Mouse (Mus musculus): Measurements from ENCODE around the gene Slc43a1. TPM values are rescaled to one million over a fixed set of nuclear protein-coding genes. Genes with fewer than 3 reads are reported as not detected.

Gene Slc43a1
- polyA plus RNA-seq (2014; fragmentation: Nextera tagmentation; extraction: Ambion mirVana), result 23.1 and 28.0 TPM in 2 replicates

DNA sequence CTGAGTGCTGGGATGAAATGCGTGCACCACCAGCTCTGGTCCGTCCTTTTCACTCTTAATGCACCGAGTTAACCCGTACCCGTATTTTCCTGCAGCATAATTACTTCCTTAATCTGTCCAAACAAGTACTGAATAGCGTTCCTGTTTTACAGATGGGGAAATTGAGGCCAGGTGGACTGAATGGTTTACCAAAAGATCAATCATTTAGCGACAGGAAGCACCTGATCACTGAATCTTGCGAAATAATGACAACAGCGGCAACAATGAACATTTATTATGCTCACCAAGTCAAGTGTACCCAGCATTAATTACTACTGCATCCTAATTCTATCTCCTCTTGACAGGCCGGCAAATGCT, at the start of gene Slc43a1:
Gene Slc43a1, plus strand, starts transcription at position 258 of the 357 bp plus-strand sequence.
- 12% methylated on average over 10 of the region's 10 CpGs for WGBS

DNA sequence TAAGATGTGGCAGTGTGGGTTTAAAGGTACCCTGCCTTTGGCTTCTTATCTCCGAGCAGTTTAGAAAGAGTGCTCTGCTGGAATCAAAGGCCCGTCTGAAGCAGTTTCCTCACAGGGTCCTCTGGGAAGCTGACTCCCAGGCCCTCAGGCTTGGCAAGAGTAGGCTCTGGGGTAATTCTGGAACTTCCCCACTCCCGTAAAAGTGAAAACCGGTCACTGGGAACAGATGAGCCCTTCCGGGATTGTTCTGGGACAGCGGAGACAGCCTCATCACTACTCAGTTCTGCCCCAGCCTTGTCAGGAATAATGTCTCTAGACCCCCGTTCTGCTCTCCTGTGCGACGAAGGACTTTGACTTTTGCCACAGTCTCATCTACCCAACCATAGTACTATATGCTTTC, 48.2 kb upstream of the Slc43a1 start:
- no peaks in the 10 kb centered on the region for H3K27me3 ChIP-seq (ENCODE audit: control insufficient read depth, insufficient read depth, low read length)

More for the DNA sequence above, at the start of gene Slc43a1:
- no peaks in the 10 kb centered on the region for H3K36me3 ChIP-seq (replicated peaks; ENCODE audit: control insufficient read depth, insufficient read depth, low read depth, low read length)
- no peaks in the 10 kb centered on the region for H3K9me3 ChIP-seq (replicated peaks; ENCODE audit: control insufficient read depth, low read length)
- no peaks in the 10 kb centered on the region for H3K27me3 ChIP-seq (ENCODE audit: control insufficient read depth, insufficient read depth, low read length)
- H3K9ac ChIP-seq (replicated peaks; ENCODE audit: low read length), result peak within 1 kb of the TSS; percentile 78
- H3K4me2 ChIP-seq (ENCODE audit: low read depth, low read length), result peak within 1 kb of the TSS; percentile 93
- no peak for ATAC-seq (replicated peaks; ENCODE audit: insufficient number of reproducible peaks, low FRiP score, low TSS enrichment, low read depth)
- peak; percentile 5 for DNase-seq (ENCODE audit: low spot score)
- H3K27ac ChIP-seq (replicated peaks; ENCODE audit: low read depth, low read length), result peak within 1 kb of the TSS; percentile 82; the same call in 1 of the 2 replicates
- peaks cover 3% of the 10 kb centered on the region; the same call in 1 of the 2 replicates for H3K4me1 ChIP-seq (ENCODE audit: control insufficient read depth, insufficient read depth, low read length)
- peak within 1 kb of the TSS; percentile 62 for H3K4me3 ChIP-seq (ENCODE audit: low read depth, low read length)

DNA sequence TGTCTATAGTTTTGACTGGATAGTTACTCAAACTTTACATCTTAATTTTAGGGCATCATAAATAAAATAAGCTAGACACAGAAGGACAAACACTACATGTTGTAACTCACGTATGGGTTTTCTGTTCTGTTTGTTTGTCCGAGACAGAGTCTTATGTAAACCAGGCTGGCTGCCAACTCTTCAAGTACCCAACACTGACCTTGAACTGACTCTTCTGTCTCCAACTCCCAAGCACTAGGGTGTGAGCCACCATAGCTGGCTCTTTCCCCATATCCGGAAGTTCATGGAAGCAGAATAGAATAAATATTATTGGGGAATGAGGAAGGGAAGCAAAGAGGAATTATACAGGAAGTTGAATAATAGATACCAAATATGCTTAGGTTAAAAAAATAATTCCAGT, 46.1 kb upstream of the Slc43a1 start:
- DNase-seq (ENCODE audit: low spot score) (no peak), ATAC-seq (replicated peaks; ENCODE audit: insufficient number of reproducible peaks, low FRiP score, low TSS enrichment, low read depth) (no peak)
- H3K27ac ChIP-seq (replicated peaks; ENCODE audit: low read depth, low read length), result no peak overlapping the region
- no peaks in the 10 kb centered on the region for H3K36me3 ChIP-seq (replicated peaks; ENCODE audit: control insufficient read depth, insufficient read depth, low read depth, low read length)
- no peak overlapping the region for H3K4me3 ChIP-seq (ENCODE audit: low read depth, low read length)
- H3K4me1 ChIP-seq (ENCODE audit: control insufficient read depth, insufficient read depth, low read length), result no peaks in the 10 kb centered on the region
- H3K9me3 ChIP-seq (replicated peaks; ENCODE audit: control insufficient read depth, low read length), result no peaks in the 10 kb centered on the region
- no peak overlapping the region for H3K4me2 ChIP-seq (ENCODE audit: low read depth, low read length)
- WGBS, result 85% methylated on average over 3 of the region's 3 CpGs
- H3K27me3 ChIP-seq (ENCODE audit: control insufficient read depth, insufficient read depth, low read length), result no peaks in the 10 kb centered on the region
- no peak overlapping the region for H3K9ac ChIP-seq (replicated peaks; ENCODE audit: low read length)

More for the DNA sequence above, 48.2 kb upstream of the Slc43a1 start:
- Histone ChIP-seq H3K36me3 (replicated peaks; ENCODE audit: control insufficient read depth, insufficient read depth, low read depth, low read length) (no peaks in the 10 kb centered on the region), H3K9me3 (replicated peaks; ENCODE audit: control insufficient read depth, low read length) (no peaks in the 10 kb centered on the region), H3K27ac (replicated peaks; ENCODE audit: low read depth, low read length) (no peak overlapping the region), H3K4me2 (ENCODE audit: low read depth, low read length) (no peak overlapping the region), H3K4me1 (ENCODE audit: control insufficient read depth, insufficient read depth, low read length) (no peaks in the 10 kb centered on the region), H3K9ac (replicated peaks; ENCODE audit: low read length) (no peak overlapping the region), H3K4me3 (ENCODE audit: low read depth, low read length) (no peak overlapping the region)
- ATAC-seq (replicated peaks; ENCODE audit: insufficient number of reproducible peaks, low FRiP score, low TSS enrichment, low read depth) (no peak), DNase-seq (ENCODE audit: low spot score) (no peak)
- 50% methylated on average over 9 of the region's 9 CpGs for WGBS

- Histone ChIP-seq H3K4me1 (ENCODE audit: control insufficient read depth, insufficient read depth, low read length) (no peaks in the 10 kb centered on the region), H3K9ac (replicated peaks; ENCODE audit: low read length) (no peak overlapping the region), H3K4me3 (ENCODE audit: low read depth, low read length) (no peak overlapping the region), H3K27ac (replicated peaks; ENCODE audit: low read depth, low read length) (no peak overlapping the region), H3K36me3 (replicated peaks; ENCODE audit: control insufficient read depth, insufficient read depth, low read depth, low read length) (no peaks in the 10 kb centered on the region), H3K9me3 (replicated peaks; ENCODE audit: control insufficient read depth, low read length) (no peaks in the 10 kb centered on the region), H3K27me3 (ENCODE audit: control insufficient read depth, insufficient read depth, low read length) (no peaks in the 10 kb centered on the region), H3K4me2 (ENCODE audit: low read depth, low read length) (no peak overlapping the region)
- WGBS, result 95% methylated on average over 3 of the region's 3 CpGs
- ATAC-seq (replicated peaks; ENCODE audit: insufficient number of reproducible peaks, low FRiP score, low TSS enrichment, low read depth), result no peak
- no peak for DNase-seq (ENCODE audit: low spot score)
Observed at GRCm38 (mm10) chr2:84793154-84793553, 45.5 kb upstream of the Slc43a1 start.

- no peak overlapping the region for H3K4me2 ChIP-seq (ENCODE audit: low read depth, low read length)
- no peaks in the 10 kb centered on the region for H3K9me3 ChIP-seq (replicated peaks; ENCODE audit: control insufficient read depth, low read length)
- H3K36me3 ChIP-seq (replicated peaks; ENCODE audit: control insufficient read depth, insufficient read depth, low read depth, low read length), result no peaks in the 10 kb centered on the region
- no peaks in the 10 kb centered on the region for H3K4me1 ChIP-seq (ENCODE audit: control insufficient read depth, insufficient read depth, low read length)
- H3K27me3 ChIP-seq (ENCODE audit: control insufficient read depth, insufficient read depth, low read length), result no peaks in the 10 kb centered on the region
- no peak overlapping the region for H3K4me3 ChIP-seq (ENCODE audit: low read depth, low read length)
- 86% methylated on average over 3 of the region's 3 CpGs for WGBS
- no peak overlapping the region for H3K27ac ChIP-seq (replicated peaks; ENCODE audit: low read depth, low read length)
- no peak overlapping the region for H3K9ac ChIP-seq (replicated peaks; ENCODE audit: low read length)
- DNase-seq (ENCODE audit: low spot score) (no peak), ATAC-seq (replicated peaks; ENCODE audit: insufficient number of reproducible peaks, low FRiP score, low TSS enrichment, low read depth) (no peak)
Observed at GRCm38 (mm10) chr2:84793871-84794270, 44.8 kb upstream of the Slc43a1 start.

DNA sequence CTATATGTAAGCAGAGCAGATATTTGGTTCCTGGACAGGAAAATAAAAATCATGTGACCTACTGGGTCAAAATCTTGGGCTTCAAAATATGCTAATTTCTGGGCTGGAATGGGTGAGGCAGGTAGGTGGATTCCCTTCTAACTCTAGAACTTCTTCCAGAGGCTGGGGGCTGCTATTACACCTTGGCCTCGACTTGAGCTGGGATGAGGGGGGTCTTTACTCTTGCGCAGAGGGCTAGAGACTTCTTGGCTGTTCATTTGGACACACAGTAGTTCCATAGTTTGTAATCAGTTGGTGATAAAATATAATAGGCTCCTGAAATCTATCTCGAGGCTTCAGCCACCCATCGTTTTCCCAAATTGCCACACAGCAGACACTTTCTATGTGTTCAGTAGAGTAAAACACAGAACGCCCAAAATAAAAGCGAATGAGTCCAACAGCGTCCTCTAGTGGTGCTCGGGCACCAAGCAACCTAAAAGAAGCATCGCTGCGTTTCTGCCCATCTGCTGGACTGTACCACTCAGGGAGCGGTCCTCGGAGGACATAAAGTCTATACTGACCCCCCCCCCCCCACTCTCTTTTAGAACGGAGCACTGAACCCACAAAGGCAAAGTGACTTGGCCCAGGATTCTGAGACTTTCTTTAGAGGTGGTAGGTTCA, 40.7 kb upstream of the Slc43a1 start:
- ATAC-seq (replicated peaks; ENCODE audit: insufficient number of reproducible peaks, low FRiP score, low TSS enrichment, low read depth), result peak; percentile 58; the same call in 1 of the 2 replicates
- Histone ChIP-seq H3K27ac (replicated peaks; ENCODE audit: low read depth, low read length) (no peak overlapping the region), H3K4me2 (ENCODE audit: low read depth, low read length) (peak overlapping the region; percentile 98), H3K9ac (replicated peaks; ENCODE audit: low read length) (peak overlapping the region; percentile 60), H3K36me3 (replicated peaks; ENCODE audit: control insufficient read depth, insufficient read depth, low read depth, low read length) (no peaks in the 10 kb centered on the region), H3K27me3 (ENCODE audit: control insufficient read depth, insufficient read depth, low read length) (no peaks in the 10 kb centered on the region), H3K9me3 (replicated peaks; ENCODE audit: control insufficient read depth, low read length) (no peaks in the 10 kb centered on the region), H3K4me3 (ENCODE audit: low read depth, low read length) (peak overlapping the region; percentile 44), H3K4me1 (ENCODE audit: control insufficient read depth, insufficient read depth, low read length) (no peaks in the 10 kb centered on the region)
- peak; percentile 92 for DNase-seq (ENCODE audit: low spot score)
- 10% methylated on average over 13 of the region's 13 CpGs for WGBS

DNA sequence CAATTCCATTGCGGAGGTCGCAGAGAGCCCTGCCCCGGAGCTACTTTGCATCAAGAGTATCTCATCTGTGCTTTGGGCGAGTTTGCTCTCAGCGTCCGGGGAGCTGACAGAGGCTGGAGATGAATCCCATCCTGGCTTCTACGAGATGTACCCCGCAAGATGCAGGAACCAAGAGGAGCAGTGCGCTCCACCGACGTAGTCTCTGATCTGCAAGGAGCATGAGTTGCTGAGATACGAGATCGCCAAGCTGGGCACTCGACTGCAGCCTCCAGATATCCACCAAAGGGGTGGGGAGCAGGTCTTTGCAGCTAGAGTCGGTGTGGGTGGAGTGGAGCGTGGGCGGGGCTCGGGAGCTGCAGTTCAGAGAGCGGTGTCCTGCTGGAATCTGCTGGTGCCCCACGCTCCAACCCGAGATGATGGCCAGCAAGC, 40.1 kb upstream of the Slc43a1 start, which contains the start of gene Ube2l6:
Gene Ube2l6, plus strand, starts transcription at position 336 of the 429 bp plus-strand sequence.
- peak; percentile 77 for ATAC-seq (replicated peaks; ENCODE audit: insufficient number of reproducible peaks, low FRiP score, low TSS enrichment, low read depth)
- H3K4me1 ChIP-seq (ENCODE audit: control insufficient read depth, insufficient read depth, low read length), result no peaks in the 10 kb centered on the region
- H3K4me2 ChIP-seq (ENCODE audit: low read depth, low read length), result peak within 1 kb of the TSS; percentile 98
- no peaks in the 10 kb centered on the region for H3K9me3 ChIP-seq (replicated peaks; ENCODE audit: control insufficient read depth, low read length)
- H3K9ac ChIP-seq (replicated peaks; ENCODE audit: low read length), result peak within 1 kb of the TSS; percentile 60
- no peak within 1 kb of the TSS for H3K27ac ChIP-seq (replicated peaks; ENCODE audit: low read depth, low read length)
- under 1% methylated on average over 21 of the region's 21 CpGs for WGBS
- H3K27me3 ChIP-seq (ENCODE audit: control insufficient read depth, insufficient read depth, low read length), result no peaks in the 10 kb centered on the region
- DNase-seq (ENCODE audit: low spot score), result peak; percentile 72
- H3K36me3 ChIP-seq (replicated peaks; ENCODE audit: control insufficient read depth, insufficient read depth, low read depth, low read length), result no peaks in the 10 kb centered on the region
- peak within 1 kb of the TSS; percentile 44 for H3K4me3 ChIP-seq (ENCODE audit: low read depth, low read length)

DNA sequence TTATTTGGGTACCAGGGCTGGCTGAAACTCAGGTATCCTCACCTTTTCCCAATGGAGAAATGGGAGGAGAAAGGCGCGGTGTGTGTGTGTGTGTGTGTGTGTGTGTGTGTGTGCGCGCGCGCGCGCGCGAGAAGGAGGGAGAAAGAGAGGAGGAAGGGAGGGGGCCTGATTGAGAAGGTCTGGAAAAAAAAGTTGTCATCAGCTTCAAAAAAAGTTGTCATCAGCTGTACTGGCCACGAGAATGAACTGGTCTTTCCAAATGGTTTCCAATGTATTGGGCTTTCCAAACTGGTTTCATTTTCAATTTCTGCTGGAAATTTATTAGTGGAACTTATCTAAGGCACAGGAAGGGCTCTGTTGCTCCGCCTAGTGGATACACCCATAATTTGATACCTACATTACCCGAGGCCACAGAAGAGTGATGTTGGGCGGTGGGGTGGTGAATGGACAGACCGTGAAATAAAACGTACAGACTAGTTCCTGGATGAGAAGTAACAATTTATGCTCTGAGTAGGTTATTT, 39.5 kb upstream of the Slc43a1 start:
- Histone ChIP-seq H3K4me1 (ENCODE audit: control insufficient read depth, insufficient read depth, low read length) (no peaks in the 10 kb centered on the region), H3K36me3 (replicated peaks; ENCODE audit: control insufficient read depth, insufficient read depth, low read depth, low read length) (no peaks in the 10 kb centered on the region), H3K4me2 (ENCODE audit: low read depth, low read length) (peak overlapping the region; percentile 98), H3K9me3 (replicated peaks; ENCODE audit: control insufficient read depth, low read length) (no peaks in the 10 kb centered on the region), H3K4me3 (ENCODE audit: low read depth, low read length) (peak overlapping the region; percentile 44), H3K9ac (replicated peaks; ENCODE audit: low read length) (peak overlapping the region; percentile 60), H3K27ac (replicated peaks; ENCODE audit: low read depth, low read length) (no peak overlapping the region), H3K27me3 (ENCODE audit: control insufficient read depth, insufficient read depth, low read length) (no peaks in the 10 kb centered on the region)
- ATAC-seq (replicated peaks; ENCODE audit: insufficient number of reproducible peaks, low FRiP score, low TSS enrichment, low read depth) (peak; percentile 34; the same call in 1 of the 2 replicates), DNase-seq (ENCODE audit: low spot score) (peak; percentile 83)
- WGBS, result under 1% methylated on average over 11 of the region's 16 CpGs

All from embryonic facial prominence, embryonic 11.5 days (tissue).